Comparison of ENCODE assay signal across 21 mouse cellular contexts in genomic region chr11:61122769-61123288, GRCm38 (mm10). TPM values are rescaled to one million over a fixed set of nuclear protein-coding genes. Genes with fewer than 3 reads are reported as not detected.
DNase-seq lines count a peak whose midpoint lies in the region; ATAC-seq and TF ChIP-seq lines count a peak whose summit lies in the region.
"Had no signal": no experiment of that assay in that cellular context is flagged by ENCODE, and none has a peak within 500 bp of the region (broad histone marks: within the 10 kb centered on the region; RNA-seq: fewer than 3 reads in every experiment).

No protein-coding gene starts in this region.

- H3K4me3 ChIP-seq in spleen, adult 2 months (ENCODE audit: extremely low read depth, insufficient read depth, insufficient read length): no peak overlapping the region; the same call in 1 of the 2 replicates
- no peak overlapping the region for H3K4me3 ChIP-seq in bone marrow, adult 2 months (replicated peaks; ENCODE audit: control insufficient read depth, low read depth, low read length)
- no peak overlapping the region for H3K4me3 ChIP-seq in heart, embryonic 12.5 days
- H3K4me3 ChIP-seq: embryonic facial prominence, embryonic 10.5 days; forebrain, embryonic 13.5 days; gastrocnemius, adult 2 months; heart, embryonic 13.5 days; hindbrain, embryonic 15.5 days had no signal

- H3K27ac ChIP-seq in spleen, adult 2 months (ENCODE audit: insufficient read depth, low read length): peak overlapping the region; percentile 75
- H3K27ac ChIP-seq in bone marrow, adult 2 months (ENCODE audit: control insufficient read depth, insufficient read depth, low read depth, low read length, poor library complexity): peak overlapping the region; percentile 79
- H3K27ac ChIP-seq in heart, embryonic 12.5 days (ENCODE audit: poor library complexity, severe bottlenecking): no peak overlapping the region
- H3K27ac ChIP-seq: embryonic facial prominence, embryonic 10.5 days; forebrain, embryonic 13.5 days; gastrocnemius, adult 2 months; heart, embryonic 13.5 days; hindbrain, embryonic 15.5 days had no signal

- intact Hi-C loops in left cerebral cortex, postnatal 25 days (cut with DNase I): no loop called here

- no peaks in the 10 kb centered on the region for H3K27me3 ChIP-seq in spleen, adult 2 months (ENCODE audit: control insufficient read depth, insufficient read depth, low read length)
- no peaks in the 10 kb centered on the region for H3K27me3 ChIP-seq in heart, embryonic 12.5 days (replicated peaks)
- H3K27me3 ChIP-seq: forebrain, embryonic 13.5 days; heart, embryonic 13.5 days; hindbrain, embryonic 15.5 days; Patski had no signal

- no peak for TF ChIP-seq POLR2A in spleen, adult 2 months (IDR thresholded peaks at IDR 0.05; ENCODE audit: low read depth, low read length)
- TF ChIP-seq POLR2A in bone marrow, adult 2 months (IDR thresholded peaks at IDR 0.05; ENCODE audit: borderline replicate concordance, control insufficient read depth, low read depth, low read length): no peak

- no peak overlapping the region for H3K4me2 ChIP-seq in heart, embryonic 12.5 days
- H3K4me2 ChIP-seq: forebrain, embryonic 13.5 days; heart, embryonic 13.5 days; hindbrain, embryonic 15.5 days had no signal

- DNase-seq in spleen, adult 2 months (ENCODE audit: low read depth in 1 of 2, low spot score in 2 of 2): peak in 1 of 2 experiments; percentile 52
- DNase-seq in spleen, adult 12 weeks (ENCODE audit: low spot score): no peak
- DNase-seq in spleen, postnatal 36 days (ENCODE audit: low spot score in 2 of 2): peak; percentile 77 to 80
- no peak for DNase-seq in urinary bladder, adult 2 months (ENCODE audit: low spot score)
- DNase-seq in left cerebral cortex, postnatal 25 days (ENCODE audit: low spot score in 2 of 2): no peak
- DNase-seq: adrenal gland, adult 2 months; adrenal gland, postnatal 25 days; cerebellum, adult 2 months; cerebellum, postnatal 10 days; gastrocnemius, adult 2 months; gastrocnemius, postnatal 25 days; heart, postnatal 36 days had no signal

- peaks cover 17% of the 10 kb centered on the region; the same call in 1 of the 2 replicates for H3K4me1 ChIP-seq in spleen, adult 2 months (ENCODE audit: control insufficient read depth, insufficient read depth, insufficient read length)
- H3K4me1 ChIP-seq in bone marrow, adult 2 months (ENCODE audit: control insufficient read depth, insufficient read depth, low read length): no peaks in the 10 kb centered on the region
- no peaks in the 10 kb centered on the region for H3K4me1 ChIP-seq in heart, embryonic 12.5 days (replicated peaks)
- H3K4me1 ChIP-seq: embryonic facial prominence, embryonic 10.5 days; forebrain, embryonic 13.5 days; heart, embryonic 13.5 days; hindbrain, embryonic 15.5 days had no signal

- WGBS in spleen, adult 2 months: 35% methylated on average over 8 of the region's 8 CpGs
- WGBS in bone marrow, adult 2 months: 76% methylated on average over 8 of the region's 8 CpGs
- WGBS in heart, embryonic 12.5 days: 79% methylated on average over 8 of the region's 8 CpGs

- 0 out of 2 replicates have a peak, but pooled peaks cover 10% of the 10 kb centered on the region for H3K9me3 ChIP-seq in heart, embryonic 12.5 days (replicated peaks)
- H3K9me3 ChIP-seq: embryonic facial prominence, embryonic 10.5 days; heart, embryonic 13.5 days; hindbrain, embryonic 15.5 days had no signal

- no peaks in the 10 kb centered on the region for H3K36me3 ChIP-seq in spleen, adult 2 months (ENCODE audit: control insufficient read depth, insufficient read depth, low read length)
- no peaks in the 10 kb centered on the region for H3K36me3 ChIP-seq in heart, embryonic 12.5 days
- H3K36me3 ChIP-seq: embryonic facial prominence, embryonic 10.5 days; heart, embryonic 13.5 days; hindbrain, embryonic 15.5 days had no signal

- ATAC-seq in heart, embryonic 12.5 days (ENCODE audit: insufficient number of reproducible peaks, low FRiP score): no peak
- ATAC-seq: activated CD4-positive, CD25-positive, alpha-beta regulatory T cell, adult 4 months; forebrain, embryonic 13.5 days; Patski had no signal

- TF ChIP-seq CTCF in spleen, adult 2 months (IDR thresholded peaks at IDR 0.05; ENCODE audit: extremely low read depth, insufficient read depth, insufficient read length, insufficient replicate concordance): no peak
- TF ChIP-seq CTCF in bone marrow, adult 2 months (IDR thresholded peaks at IDR 0.05; ENCODE audit: control insufficient read depth, insufficient read depth, low read length): no peak

- H3K9ac ChIP-seq in heart, embryonic 12.5 days: no peak overlapping the region
- H3K9ac ChIP-seq: forebrain, embryonic 13.5 days; heart, embryonic 13.5 days; hindbrain, embryonic 15.5 days had no signal

RNA-seq across cellular contexts. Expression of gene Tnfrsf13b, which starts 3.7 kb away (rescaled TPM):
- polyA plus RNA-seq in spleen, adult 2 months (2012; rRNA removed): 221 and 304 TPM in 2 replicates
- polyA plus RNA-seq in bone marrow, adult 2 months (2011; ENCODE audit: insufficient read depth, insufficient read length, low replicate concordance, missing spikeins): 11.5 and 21.8 TPM in 2 replicates
- 3.5 and 4.3 TPM in 2 replicates for polyA plus RNA-seq in urinary bladder, adult 2 months (2012; rRNA removed)
- polyA plus RNA-seq in heart, embryonic 12.5 days (2016; fragmentation: Nextera tagmentation; extraction: Ambion mirVana): 1.5 and 2.2 TPM in 2 replicates
- total RNA-seq in left cerebral cortex, postnatal 25 days (2021): 1 to 10 TPM; 1.4 to 1.8 TPM
- polyA plus RNA-seq: C2C12, Patski had no signal

RNA-seq across cellular contexts. Expression of gene Usp22, which starts 52.0 kb away (rescaled TPM):
- polyA plus RNA-seq in spleen, adult 2 months (2012; rRNA removed): 17.5 and 22.2 TPM in 2 replicates
- polyA plus RNA-seq in bone marrow, adult 2 months (2011; ENCODE audit: insufficient read depth, insufficient read length, low replicate concordance, missing spikeins): 4.0 and 14.2 TPM in 2 replicates
- 51.9 and 53.3 TPM in 2 replicates for polyA plus RNA-seq in urinary bladder, adult 2 months (2012; rRNA removed)
- 106 and 112 TPM in 2 replicates for polyA plus RNA-seq in heart, embryonic 12.5 days (2016; fragmentation: Nextera tagmentation; extraction: Ambion mirVana)
- total RNA-seq in left cerebral cortex, postnatal 25 days (2021): 100 to 1,000 TPM; 202 to 220 TPM

Comparison
In these comparisons a context has a peak if more than half of its experiments do, and no peak if none do; other contexts are left out.
1. DNase-seq: peak in spleen, postnatal 36 days (2 of 2); none in spleen, adult 12 weeks (single experiment), urinary bladder, adult 2 months (single experiment) and left cerebral cortex, postnatal 25 days (0 of 2).